Mouse (Mus musculus) right cerebral cortex, adult 18-20 months (tissue): Measurements from ENCODE around the gene Gm614.

Source experiments
- DNase-seq: peaks from one replicate; pipeline ENCODE4 v3.0.0; 2022; ENCODE audit warnings: mixed read lengths

The Gm614 gene

DNA sequence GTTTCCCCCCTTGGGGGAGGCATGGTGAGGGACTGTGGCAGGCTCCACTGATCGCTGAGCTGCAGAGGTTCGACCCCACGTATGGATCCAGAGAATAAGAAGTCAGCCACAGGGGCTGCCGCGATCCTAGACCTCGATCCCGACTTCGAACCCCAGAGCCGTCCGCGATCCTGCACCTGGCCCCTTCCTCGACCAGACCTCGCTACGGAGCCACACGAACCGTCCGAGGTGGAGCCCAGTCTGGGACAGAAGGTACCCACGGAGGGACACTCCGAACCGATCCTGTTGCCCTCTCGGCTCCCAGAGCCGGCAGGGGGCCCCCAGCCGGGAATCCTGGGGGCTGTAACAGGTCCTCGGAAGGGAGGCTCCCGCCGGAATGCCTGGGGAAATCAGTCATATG, 9.1 kb downstream of the Gm614 start:
- DNase-seq, result no peak

DNA sequence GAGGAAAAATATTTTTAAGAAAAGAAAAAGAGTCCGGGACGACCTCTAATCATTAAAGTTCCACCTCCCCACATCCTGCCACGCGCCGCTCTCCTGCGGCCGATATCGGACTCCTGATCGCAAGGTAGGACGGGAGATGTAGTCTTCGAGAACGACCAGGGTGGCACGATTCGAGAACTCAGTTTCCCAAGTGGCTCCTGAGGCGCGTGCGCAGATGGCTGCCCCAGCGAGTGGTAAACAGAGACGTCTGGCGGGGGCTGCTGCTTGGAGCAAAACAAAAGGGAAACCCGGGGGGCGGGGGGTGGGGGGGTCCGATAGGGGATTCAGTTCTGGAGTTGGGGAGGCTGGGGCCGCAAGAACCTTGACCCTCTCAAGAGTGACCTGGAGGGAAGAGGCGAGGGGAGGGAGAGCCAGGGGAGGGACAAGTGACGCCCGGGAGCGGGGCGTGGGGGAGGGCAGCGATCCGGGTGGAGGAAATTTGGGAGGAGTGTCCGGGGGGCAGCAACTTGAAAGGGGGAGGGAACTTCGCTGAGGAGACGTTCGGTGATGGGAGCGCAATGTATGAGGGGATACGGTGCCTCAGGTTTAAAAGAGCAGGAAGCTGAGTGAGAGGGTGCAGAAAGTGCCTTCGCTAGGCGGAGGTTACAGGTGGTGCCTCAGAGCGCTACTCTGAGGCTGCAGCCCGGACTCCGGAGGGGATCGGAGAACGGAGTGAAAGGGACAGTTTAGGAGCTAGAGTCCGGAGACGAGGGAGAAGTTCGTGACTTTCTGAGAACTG, 9.7 kb downstream of the Gm614 start, which contains the start of gene Foxo4:
TSS of gene Foxo4 (plus strand) at position 577 of the 778 bp plus-strand sequence.
- peak; percentile 89 for DNase-seq

DNA sequence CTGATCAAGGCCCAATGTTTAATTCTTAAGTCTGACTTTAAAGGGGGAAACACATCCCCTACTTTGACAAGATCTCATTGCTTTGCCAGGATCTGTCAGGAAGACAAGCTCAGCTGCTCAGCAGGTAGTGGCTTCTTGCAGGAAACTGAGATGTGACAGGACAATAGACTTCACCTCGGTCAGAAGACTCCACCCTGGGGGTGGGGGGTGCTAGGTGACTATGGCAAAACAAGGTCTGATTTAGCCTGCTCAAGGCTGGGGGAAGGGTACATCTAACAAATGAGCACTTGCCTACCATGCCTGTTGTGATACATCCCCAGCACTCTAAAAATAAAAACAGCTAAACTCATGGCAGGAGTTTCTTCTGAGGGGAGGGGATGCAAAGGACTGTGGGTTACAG, 18.8 kb downstream of the Gm614 start:
- no peak for DNase-seq

DNA sequence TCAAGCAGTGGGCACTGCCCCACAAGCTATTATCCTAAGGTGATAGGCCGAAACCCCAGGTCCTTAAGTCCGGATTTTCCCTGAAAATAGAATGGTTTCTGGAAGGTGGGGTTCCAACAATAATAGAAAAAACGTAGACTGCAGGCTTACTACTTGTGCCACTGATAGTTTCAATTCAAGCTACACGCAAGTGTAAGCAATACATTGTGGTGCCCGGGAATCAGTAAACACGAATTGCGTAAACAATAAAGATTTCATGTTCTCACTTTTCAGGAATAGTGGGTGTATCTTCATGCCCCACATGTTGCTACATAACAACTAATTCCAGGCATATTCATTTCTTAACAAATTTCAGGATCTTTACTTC, 41.0 kb downstream of the Gm614 start:
- no peak for DNase-seq

DNA sequence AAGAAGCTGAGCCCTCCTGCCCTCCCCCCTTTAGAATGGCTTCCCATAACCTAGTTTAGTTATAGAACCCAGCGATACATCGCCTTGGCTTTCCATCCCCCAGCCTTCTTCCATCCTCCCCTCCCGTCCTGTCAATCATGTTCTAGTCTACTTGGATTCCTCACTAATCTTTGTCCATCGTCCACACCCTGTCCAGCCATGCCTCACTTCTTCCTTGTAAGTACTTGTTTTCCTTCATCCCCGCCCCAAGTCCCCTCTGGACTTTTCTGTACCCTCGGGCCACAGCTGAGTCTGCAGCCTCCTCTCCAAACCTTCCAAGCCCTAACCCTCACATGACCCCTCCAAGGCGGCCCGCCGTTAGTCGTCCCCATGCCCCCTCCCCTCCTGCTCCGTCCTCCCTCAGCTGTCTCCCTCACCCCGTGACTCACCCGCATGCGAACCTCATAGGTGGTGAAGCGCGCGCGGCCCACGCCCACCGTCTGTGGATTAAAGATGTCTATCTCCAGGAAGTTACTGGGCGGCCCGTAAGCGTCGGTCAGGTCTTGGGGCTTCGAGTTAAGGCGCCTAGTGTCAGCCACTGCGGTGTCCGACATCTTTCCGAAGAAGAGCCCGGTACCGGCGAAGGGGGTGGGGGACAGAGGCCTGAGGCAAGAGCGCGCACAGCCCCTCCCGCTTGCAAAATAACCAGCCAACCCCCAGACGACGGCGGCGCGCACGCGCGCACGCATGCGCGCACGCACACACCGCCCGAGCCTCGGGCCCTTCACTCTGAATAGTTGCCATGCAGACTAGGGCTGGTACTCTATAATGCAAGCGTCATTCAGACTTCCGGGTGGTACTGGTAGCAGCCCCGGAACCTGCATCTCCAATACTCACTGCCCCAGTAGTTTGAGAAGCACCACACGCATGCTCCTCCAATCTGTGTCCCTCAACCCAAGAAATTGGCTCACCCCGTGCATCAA, 41.7 kb downstream of the Gm614 start, which contains the start of gene Snx12:
TSS of gene Snx12 (minus strand) at position 730 of the 962 bp plus-strand sequence.
- peak; percentile 88 for DNase-seq
